Mouse (Mus musculus) cerebellum, postnatal 25 days (tissue): ENCODE results near the gene Wwox.

Experiments
- DNase-seq, 2 experiments: peaks; one replicate each; pipeline ENCODE4 v3.0.0; 2021; ENCODE audit warnings: mixed read lengths in 2 of 2

Wwox gene

GRCm38 (mm10) chr8:115058193-115058835 lies 618.9 kb downstream of the Wwox start:
- DNase-seq, result no peak

- no peak for DNase-seq
Measured at GRCm38 (mm10) chr8:115063623-115064022, 624.2 kb downstream of the Wwox start.

- no peak for DNase-seq
Measured at GRCm38 (mm10) chr8:115064691-115065090, 625.2 kb downstream of the Wwox start.

GRCm38 (mm10) chr8:115065386-115065785 lies 625.9 kb downstream of the Wwox start:
- DNase-seq, result no peak

- no peak for DNase-seq
Measured at GRCm38 (mm10) chr8:115066550-115067058, 627.1 kb downstream of the Wwox start.

GRCm38 (mm10) chr8:115068723-115069122 lies 629.3 kb downstream of the Wwox start:
- DNase-seq, result no peak

GRCm38 (mm10) chr8:115070225-115070624 lies 630.8 kb downstream of the Wwox start:
- no peak for DNase-seq

GRCm38 (mm10) chr8:115071231-115071630 lies 631.8 kb downstream of the Wwox start:
- no peak for DNase-seq

- DNase-seq, result no peak
Measured at GRCm38 (mm10) chr8:115078296-115078695, 638.8 kb downstream of the Wwox start.

GRCm38 (mm10) chr8:115081302-115082207 lies 642.1 kb downstream of the Wwox start:
- peak; percentile 23 to 29 for DNase-seq

- no peak for DNase-seq
Measured at GRCm38 (mm10) chr8:115088162-115088561, 648.7 kb downstream of the Wwox start.

- DNase-seq, result no peak
Measured at GRCm38 (mm10) chr8:115089744-115090143, 650.3 kb downstream of the Wwox start.

GRCm38 (mm10) chr8:115090202-115090601 lies 650.7 kb downstream of the Wwox start:
- no peak for DNase-seq

- DNase-seq, result peak; percentile 24 to 47
Measured at GRCm38 (mm10) chr8:115095548-115095947, 656.1 kb downstream of the Wwox start.

- no peak for DNase-seq
Measured at GRCm38 (mm10) chr8:115097988-115098562, 658.6 kb downstream of the Wwox start.

GRCm38 (mm10) chr8:115109309-115109708 lies 669.9 kb downstream of the Wwox start:
- no peak for DNase-seq

GRCm38 (mm10) chr8:115110423-115110822 lies 671.0 kb downstream of the Wwox start:
- DNase-seq, result no peak

- no peak for DNase-seq
Measured at GRCm38 (mm10) chr8:115112062-115112461, 672.6 kb downstream of the Wwox start.

- no peak for DNase-seq
Measured at GRCm38 (mm10) chr8:115114498-115114897, 675.0 kb downstream of the Wwox start.

GRCm38 (mm10) chr8:115126081-115126480 lies 686.6 kb downstream of the Wwox start:
- DNase-seq, result no peak

- DNase-seq, result no peak
Measured at GRCm38 (mm10) chr8:115126674-115127073, 687.2 kb downstream of the Wwox start.

- DNase-seq, result no peak
Measured at GRCm38 (mm10) chr8:115129307-115129706, 689.9 kb downstream of the Wwox start.

- no peak for DNase-seq
Measured at GRCm38 (mm10) chr8:115133119-115133518, 693.7 kb downstream of the Wwox start.
